Mouse (Mus musculus) adrenal gland, adult 8-10 months (tissue): ENCODE measurements around the gene Plxnd1. TPM values are rescaled to one million over a fixed set of nuclear protein-coding genes. Genes with fewer than 3 reads are reported as not detected.

Source experiments
- DNase-seq: peaks from one replicate; pipeline ENCODE4 v3.0.0; 2022
- total RNA-seq, 4 experiments: library from RNA; stranded (reverse); gene quantifications; 2 replicates each; pipeline ENCODE4 v1.2.4; 2022

Plxnd1 gene
- total RNA-seq, 4 experiments from 2014 or later = 176 to 243 (median 208) TPM

DNA sequence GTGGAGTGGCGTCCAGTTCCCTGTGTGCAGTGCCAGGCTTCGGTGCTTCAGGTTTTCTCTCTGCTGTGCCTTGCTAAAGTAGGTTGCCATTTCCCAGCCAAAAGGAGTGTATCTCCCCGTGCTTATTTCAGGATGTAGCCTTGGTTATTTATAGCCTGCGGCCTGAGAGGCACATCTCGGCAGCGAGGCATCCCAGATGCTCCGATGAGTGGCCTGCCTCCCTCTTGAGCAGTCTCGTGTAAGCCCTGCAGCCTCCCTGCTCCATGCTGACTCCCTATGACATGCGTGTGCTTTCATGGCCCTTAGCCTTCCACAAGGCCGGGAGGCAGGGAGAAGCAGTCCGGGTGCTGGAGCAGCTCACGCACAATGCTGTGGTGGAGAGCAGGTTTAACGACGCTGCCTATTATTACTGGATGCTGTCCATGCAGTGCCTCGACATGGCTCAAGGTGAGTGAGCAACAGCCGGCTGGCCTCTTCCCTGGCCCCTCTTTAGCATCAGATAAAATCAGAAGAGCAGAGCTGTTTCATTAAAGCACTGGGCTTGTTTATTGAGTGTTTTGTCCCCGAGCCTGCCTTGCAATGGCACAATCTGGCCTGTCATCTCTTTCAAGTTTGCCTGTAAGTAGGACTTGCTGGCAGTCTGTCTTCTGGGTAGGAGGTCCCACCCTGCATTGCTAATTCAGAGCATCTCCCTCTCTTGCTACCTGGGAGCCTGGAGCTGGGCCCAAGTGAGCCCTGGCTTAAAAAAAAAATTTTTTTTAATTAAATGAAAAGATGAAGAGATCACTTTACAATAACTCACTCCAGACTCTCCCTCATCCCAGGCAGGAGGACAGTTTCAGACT is 79.0 kb downstream of the Plxnd1 start:
- no peak for DNase-seq

DNA sequence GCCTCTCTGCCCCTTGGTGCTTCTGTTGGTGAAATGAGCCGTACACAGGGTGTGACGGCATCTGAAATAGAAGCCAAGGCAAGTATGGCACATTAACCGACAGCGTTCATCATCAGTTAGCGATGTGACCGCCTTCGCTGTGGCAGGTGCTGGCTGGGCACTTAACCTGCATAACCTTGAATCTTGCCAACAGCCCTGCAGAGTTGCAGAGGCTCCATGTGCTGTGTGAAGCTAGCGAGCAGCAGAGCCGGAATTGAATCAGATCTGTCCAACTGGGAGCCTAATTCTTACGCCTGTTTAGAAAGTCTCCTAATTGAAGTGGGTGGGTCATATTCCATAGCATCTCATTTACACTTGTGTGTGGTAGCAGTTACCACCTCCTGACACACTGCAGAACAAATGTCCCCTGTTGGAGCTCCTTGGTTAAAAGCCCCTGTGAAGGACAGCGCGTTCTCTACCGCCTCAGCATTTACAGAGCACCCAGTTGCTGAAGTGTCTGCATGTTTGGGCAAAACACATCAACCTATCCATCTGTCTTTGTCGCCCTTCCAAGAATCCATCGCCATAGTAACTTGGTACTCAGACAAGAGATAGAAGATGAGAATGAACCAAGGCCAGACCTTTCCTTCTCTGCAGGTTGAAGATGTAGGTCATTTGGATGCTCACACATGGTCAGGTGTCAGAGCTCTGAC is 80.1 kb downstream of the Plxnd1 start:
- DNase-seq = no peak

DNA sequence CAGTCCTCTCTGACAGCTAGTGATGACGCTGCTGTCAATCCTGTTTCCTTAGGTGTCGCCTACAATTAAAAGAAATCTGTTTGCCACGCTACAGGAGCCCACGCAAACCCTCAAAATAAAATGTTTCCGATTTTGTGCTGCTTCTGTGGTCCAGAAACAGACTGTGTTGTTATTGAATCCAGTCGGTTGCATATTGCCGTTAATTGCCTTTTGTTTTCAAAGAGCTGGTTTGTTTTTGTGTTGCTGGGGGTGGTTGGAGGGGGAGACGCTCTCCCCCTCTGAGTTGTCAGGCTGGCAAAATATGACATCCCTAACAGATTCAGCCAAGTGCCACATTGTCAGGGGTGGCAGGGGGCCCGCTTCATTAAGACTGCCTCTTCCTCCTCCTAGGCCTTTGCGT is 81.3 kb downstream of the Plxnd1 start:
- no peak for DNase-seq

DNA sequence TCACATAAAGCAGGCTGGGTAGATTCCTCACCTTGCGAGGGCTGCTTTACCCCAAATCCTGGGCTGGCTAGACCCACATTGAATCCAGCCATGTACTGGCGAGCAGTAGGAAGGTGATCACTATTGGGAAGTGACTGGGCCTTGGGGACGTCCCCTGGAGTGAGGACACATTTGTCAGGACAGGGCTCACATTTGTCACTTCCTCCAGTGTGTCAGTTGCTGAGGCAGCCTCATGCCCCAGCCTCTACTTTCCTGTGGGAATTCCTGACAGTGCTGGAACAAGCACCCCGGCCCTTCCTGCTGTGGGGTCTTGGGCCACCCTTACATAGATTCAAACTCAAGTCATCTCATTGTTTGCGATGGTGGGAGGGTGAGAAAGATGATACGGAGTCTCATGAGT is 83.0 kb downstream of the Plxnd1 start:
- no peak for DNase-seq

DNA sequence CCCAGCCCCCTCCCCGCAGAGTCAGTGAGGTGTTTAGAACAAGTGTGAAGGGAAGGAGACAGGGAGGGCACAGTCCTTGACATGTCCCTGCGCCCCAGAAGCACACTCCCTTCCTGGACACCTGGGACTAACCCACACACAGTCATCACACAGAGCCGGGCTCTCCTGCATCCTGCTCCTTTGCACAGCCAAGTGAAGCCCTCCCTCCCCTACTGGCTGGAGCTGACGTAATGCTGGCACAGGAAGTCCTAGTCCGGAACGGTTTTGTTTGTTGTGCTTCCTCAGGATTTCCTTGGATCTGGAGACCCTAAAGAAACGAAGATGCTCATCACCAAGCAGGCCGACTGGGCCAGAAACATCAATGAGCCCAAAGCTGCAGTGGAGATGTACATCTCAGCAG is 84.9 kb downstream of the Plxnd1 start:
- DNase-seq = peak; percentile 73

DNA sequence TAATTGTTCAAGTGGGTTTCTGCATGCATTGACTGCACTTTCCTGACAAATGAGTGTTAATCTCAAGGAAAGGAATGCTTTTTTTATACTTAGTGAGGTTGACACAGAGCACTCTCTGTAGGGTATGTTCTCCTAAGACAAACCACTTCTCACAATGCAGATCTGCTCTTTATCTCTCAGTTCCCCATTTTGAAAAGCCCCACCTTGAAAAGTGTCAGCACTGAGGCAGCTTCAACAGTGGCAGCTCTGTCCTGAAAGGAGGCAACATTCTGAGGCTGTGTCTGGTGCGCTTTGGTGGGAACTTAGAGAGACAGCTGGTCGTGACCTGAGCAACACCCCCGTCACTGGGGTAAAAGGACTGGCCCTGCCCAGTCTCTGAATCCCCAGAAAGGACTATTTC is 85.8 kb downstream of the Plxnd1 start:
- DNase-seq = no peak

DNA sequence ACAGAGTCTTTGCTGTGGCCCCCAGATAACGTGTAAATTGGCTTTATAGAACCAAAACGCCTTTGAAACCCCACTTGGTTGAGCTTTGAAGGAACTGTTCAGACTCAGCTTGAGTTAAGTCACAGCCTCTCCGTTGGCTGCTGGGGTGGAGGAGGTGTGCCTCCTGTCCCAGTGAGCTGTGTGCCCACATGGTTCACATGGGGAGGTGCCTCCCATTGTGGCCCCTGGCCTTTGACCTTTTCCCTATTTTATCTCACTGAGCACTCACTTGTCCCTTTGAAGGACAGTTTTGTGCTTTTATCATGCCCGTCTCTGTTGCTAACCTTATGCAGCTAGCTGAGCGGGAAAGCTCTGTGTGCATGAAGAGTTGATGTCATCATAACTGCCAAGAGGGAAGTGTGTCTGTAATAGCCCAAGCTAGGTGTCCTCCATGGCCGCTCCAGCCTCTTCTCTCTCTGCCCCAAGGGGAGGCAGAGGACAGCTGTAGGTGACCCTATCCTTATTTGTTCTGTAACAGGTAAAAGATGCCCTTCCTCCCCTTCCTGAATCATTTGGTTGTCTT is 86.3 kb downstream of the Plxnd1 start:
- DNase-seq = no peak

DNA sequence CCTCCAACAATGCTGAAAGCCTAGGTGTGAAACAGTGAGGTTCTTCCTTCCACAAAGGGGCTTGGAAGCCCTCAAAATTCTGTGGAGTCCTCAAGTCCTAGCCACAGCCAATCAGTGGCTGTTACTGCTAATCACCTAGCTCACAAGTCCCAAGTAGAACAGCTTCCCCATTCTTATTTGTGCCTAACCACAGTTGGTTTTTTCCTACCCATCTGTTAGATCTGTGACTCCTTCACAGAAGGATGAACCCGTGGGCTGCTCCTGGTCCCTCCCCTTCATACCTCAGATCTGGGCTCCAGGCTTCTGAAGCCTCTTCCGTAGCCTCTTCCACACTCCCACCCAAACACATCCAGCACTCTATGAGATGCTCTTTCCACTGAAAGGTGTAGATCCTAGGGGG is 87.9 kb downstream of the Plxnd1 start:
- DNase-seq = no peak

DNA sequence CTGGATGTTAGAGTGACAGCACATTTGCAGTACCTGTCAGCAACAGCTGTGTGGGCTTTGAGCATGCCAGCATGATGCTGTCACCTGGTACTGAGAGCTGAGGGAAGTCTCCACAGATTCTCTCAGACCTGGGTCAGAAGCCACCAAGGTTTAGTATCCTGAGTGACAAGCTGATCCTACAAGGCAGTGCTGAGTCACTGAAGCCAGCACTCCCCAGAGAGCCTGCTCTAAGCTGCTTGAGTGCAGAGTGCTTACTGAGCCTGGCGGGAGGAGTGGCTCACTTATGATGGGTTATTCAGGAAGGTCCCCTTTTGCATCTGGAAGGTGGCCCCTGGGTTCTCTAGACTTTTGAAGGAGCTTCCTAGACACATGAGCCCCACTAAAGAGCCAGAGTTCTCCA is 88.3 kb downstream of the Plxnd1 start:
- DNase-seq = no peak

DNA sequence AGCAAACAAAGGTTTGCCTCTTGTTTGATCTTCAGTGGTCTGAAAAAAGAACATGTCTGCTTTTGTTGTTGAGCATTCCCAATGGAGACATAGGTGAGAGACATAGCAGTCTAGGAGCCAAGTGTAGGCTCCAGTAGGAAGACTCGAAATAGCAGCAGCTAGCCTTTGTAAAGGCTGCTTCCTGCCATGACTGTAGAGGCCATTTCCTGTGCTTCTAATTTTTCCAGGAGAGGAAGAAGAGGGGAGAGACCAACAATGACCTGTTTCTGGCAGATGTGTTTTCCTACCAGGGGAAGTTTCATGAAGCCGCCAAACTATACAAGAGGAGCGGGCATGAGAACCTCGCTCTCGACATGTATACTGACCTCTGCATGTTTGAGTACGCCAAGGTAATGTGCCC is 89.2 kb downstream of the Plxnd1 start:
- no peak for DNase-seq

Other genes starting within 250 kb of the Plxnd1 start
- gene Tmem40, start 232.6 kb downstream of the Plxnd1 start, total RNA-seq = not detected
- gene Cand2, start 220.5 kb downstream of the Plxnd1 start, total RNA-seq = 10 to 100 TPM; 16.1 to 22.6 (median 18.0) TPM
- 1,000 to 10,000 TPM in 3 of 4 experiments, 100 to 1,000 TPM in 1; 999 to 1,169 (median 1,094) TPM for gene Rpl32, start 186.3 kb downstream of the Plxnd1 start, total RNA-seq
- 1 to 10 TPM in 3 of 4 experiments, under 1 TPM in 1; 0.84 to 2.0 (median 1.1) TPM for gene Efcab12, start 156.6 kb downstream of the Plxnd1 start, total RNA-seq
- 1 to 10 TPM; 3.3 to 5.5 (median 3.9) TPM for gene Mbd4, start 141.6 kb downstream of the Plxnd1 start, total RNA-seq
- gene Ift122, start 141.5 kb downstream of the Plxnd1 start, total RNA-seq = 10 to 100 TPM; 17.2 to 29.9 (median 21.9) TPM
- gene Rho, start 63.3 kb downstream of the Plxnd1 start, total RNA-seq = 1 to 10 TPM in 3 of 4 experiments, under 1 TPM in 1; 0.52 to 1.9 (median 1.2) TPM
- under 1 TPM in 1 of 4 experiments, not detected in 3; 0.40 TPM for gene H1foo, start 50.1 kb downstream of the Plxnd1 start, total RNA-seq
- gene Tmcc1, start 198.5 kb upstream of the Plxnd1 start, total RNA-seq = 10 to 100 TPM; 20.4 to 37.4 (median 27.8) TPM
- gene Washc2, start 213.0 kb upstream of the Plxnd1 start, total RNA-seq = 10 to 100 TPM; 59.0 to 70.2 (median 63.3) TPM